Mouse (Mus musculus): Measurements from ENCODE around the gene Pola2.

DNA sequence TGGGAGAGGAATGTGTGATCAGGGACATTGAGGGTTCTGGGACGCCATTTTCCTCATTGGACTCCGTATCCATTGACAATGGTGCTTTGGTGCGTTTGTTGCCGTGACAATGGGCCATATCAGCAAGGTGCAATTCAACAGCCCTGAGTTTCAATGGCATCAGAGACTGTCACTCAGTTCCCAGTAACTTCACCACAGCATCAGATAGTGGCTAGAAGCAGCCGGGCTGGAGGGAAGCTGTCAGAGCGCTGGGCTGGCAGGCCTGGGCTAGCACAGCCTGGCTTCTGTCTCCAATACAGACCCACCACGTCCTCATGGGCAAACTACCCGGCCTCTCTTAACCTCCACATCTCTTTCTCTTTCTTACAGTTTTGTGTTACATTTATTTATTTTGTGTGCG, 16.5 kb upstream of the Pola2 start:
- TF ChIP-seq GATA1 (IDR thresholded peaks at IDR 0.05; ENCODE audit: low read length) (no peak), TAL1 (IDR thresholded peaks at IDR 0.05; ENCODE audit: low read length) (no peak)

All from erythroblast, embryonic 14.5 days (primary cell).